Mouse (Mus musculus): ENCODE data around the gene Shkbp1.

Gene Shkbp1

DNA sequence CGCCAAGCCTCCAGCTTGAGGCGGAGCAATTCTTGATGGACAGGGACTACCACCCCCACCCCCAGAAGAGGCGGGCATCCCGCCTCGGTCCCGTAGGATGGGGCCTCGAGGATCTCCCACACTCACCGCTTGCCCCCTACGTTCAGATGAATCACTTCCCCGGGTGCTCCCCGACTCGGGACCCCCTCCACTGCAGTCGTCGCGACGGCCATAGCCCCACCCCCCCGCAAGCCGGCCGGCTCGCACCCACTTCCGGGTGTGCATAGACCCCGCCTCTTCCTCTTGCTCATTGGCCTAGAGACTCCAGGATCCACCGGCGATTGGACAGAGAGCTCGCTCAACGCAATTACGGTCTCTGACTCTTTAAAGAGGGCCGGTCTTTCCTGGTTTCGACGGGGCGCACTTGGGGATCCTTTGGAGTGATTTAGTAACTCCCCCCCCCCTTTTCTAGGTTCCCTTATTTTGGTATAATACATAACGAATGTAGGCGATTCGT is at the start of gene Shkbp1:
Gene Shkbp1, minus strand, starts transcription at position 275 of the 496 bp plus-strand sequence.
- DNase-seq (ENCODE audit: low read depth): peak; percentile 92

DNA sequence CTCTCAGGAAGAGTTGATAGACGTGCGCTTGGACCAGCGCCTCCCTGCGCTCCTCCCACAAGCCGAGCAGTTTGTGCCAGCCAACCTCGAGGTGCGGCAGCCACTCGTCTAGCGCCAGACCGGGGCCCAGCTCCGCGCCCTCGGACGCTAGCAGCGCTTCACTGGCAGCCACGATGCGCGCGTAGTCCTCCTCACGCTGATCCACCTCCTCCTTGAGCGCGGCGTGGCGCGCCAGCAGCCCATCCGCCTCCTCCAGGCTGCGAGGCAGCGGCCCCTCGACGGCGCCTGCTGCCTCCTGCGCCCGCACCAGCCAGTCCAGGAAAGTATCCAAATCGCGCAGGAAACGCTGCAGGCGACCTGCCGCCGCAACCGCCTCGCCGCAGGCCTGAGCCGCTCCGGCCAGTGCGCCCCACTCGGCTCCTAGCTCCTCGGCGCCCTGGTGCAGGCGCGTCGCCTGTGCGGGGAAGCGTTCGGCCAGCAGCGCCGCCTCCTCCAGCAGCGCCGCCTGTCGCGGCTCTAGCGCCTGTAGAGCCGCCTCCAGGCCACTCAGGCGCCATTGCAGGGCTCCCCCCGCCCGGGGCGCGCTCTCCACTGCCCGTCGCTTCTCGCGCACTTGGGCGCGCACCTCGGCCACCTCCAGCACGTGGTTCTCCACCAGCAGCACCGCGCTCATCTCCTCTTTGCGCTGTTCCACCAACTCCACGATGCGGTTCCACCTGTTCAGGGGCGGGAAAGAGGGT is 48.6 kb upstream of the Shkbp1 start:
- no peak for DNase-seq (ENCODE audit: low read depth)

DNA sequence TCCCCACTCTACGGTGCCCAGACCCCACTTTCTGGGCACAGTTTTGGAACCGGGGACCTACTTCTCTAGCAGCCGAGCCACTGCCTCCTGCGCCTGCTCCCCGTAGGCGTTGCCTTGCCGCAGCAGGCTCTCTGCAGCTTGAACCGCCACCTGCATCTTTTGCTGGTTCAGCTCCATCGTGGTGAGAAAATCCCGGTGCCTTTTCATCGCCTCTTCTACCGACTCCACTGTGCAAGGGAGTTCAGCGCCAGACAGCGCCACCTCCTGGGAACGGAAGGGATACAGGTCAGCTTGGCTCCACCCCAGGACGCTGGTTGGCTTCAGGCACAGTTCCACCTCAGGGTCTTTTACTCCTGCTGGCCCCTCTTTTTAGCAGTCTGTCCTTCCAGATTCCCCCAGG is 46.9 kb upstream of the Shkbp1 start:
- peak; percentile 64 for DNase-seq (ENCODE audit: low read depth)

DNA sequence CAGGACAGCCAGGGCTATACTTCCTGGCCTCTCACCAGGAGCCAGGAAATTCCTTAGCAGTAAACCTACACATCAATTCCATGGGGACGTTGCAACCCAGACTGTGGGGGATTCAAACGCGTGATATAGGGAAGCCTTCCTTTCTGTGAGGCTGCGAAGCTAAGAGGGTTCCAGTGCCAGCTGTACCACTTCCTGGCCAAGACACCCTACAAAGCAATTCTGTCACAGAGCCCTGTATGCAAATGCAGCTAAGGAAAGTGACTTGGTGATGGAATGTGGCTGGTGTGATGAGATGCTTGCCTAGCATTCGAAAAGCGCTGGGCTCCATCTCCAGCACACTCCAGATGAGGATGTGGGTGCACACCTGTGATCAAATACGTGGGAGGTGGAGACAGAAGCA is 44.7 kb upstream of the Shkbp1 start:
- DNase-seq (ENCODE audit: low read depth): no peak

DNA sequence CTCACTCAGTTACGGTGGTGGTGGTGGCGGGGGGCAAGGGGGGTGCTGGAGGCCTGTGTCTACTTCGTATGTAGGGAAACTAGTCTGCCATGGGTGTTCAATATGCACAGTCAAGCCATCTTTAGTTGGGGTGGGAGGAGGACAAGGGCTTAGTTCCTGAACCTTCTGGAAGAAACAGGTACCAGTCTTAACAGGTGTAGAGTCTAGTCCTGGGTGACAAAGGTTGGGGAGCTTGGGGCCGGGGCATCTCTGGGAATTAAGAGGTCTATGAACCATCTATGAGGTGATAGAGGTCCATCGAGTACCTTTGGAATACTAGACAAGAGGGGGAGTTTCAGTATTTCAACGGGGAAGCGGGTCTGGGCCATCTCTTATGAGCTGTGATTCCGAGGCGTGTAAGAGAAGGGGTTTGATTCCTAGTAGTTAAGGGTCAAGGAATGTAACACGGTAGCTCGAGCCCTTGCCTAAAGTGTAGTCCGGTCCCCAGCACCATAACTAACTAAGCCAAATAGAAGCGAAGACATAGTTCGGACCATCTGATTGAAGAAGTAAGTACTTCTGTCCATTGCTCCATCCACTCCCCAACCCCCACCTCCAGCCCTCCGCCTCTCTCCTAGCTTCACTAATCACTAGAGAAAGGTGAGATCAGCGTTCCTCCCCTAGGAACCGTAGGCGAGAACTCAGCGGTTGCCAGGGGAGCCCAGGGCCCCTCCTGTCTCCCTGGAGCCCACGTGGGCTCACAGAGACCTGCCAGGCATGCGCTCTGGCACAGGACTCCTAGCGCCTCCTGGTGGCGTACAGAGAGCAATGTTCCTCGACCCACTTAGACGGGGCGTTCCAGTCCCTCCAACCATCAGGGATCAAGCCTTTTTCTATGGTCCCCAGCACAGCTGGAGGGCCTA is 41.5 kb upstream of the Shkbp1 start:
- peak; percentile 75 for DNase-seq (ENCODE audit: low read depth)

DNA sequence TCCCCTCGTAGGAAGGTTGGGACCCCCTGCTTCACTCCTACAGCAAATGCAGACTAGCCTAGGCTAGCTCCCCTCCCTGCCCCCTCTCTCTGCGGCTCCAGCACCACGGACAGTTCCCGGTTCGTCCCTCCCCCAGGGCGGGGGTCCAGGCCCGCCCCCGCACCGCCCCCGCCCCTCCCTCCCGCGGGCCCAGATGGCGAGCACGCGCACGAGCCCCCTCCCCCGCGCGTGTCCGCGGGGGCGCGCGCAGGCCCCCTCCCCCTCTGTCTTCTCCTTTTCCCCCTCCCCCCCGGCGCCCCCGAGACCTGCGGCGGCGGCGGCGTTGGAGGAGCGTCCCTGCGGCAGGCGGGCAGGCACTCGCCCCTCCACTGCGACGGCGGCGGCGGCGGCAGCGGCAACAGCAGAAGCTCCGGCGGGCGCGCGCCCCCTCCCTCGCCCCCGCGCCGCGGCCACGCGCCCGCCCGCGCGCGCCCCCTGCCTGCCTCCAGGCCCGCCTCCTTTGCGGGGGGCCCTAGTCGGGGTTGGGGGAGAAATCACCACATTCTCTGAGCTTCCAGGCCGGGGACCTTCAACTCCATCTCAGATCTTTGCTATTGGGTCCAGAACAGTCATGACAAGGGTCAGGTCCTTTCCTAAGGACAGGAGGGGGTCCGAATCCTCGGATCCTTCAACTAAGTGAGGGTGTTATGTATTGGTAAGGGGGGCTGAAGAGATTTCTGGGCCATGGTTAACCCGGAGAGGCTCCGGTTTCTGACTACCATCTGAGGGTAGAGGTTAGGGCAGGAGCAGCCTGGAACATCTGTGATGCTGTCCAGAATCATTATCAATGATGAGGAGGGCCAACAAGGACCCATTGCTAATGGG is 40.6 kb upstream of the Shkbp1 start:
- DNase-seq (ENCODE audit: low read depth): peak; percentile 10

DNA sequence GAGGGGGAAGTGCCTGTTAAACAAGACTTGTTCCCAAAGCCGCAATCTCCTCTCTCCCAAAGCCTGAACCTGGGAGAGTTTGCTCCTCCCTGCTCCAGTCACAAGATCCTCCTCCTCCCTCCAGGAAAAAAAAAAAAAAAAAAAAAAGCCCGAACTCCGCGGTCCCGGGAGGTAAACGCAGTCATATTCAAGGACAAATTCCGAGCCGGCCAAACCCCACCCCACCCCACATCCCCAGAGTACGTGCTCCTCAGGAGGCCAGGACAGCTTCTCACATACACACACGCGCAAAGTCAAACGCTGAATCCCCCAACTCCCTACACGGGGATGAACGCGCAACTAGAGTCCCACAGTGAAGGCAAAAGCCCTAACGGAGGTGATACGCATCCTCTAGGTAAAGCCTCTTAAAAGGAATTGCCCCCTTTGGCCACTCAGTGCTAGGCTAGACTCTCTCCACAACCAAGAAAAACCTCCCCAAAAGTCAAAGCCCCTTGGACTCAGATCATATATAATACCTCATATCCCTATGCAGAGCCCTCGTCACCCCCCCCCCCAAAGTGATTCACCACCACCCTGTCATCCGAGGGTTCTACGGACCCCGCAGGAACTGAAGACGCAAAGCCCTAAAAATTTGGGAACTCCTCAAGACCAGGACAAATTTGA is 39.8 kb upstream of the Shkbp1 start:
- DNase-seq (ENCODE audit: low read depth): no peak

DNA sequence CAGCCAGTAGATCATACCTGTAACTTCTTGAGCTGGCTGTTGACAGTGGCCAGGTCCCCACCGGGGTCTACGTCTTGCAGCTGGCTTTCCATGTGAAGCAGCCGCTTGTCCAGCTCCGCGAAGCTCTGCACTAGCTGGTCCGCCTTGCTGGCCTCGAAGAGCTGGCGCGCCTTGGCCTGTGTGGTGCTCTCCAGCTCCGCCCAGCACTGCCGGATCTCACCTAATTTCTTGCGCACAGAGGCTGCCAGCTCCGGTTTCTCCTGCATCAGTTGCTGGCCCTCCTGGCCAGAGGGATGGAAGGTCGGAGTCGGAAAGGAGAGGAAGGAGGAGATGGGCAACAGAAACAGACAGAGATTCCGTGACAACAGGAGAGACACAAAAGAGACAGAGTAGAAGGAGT is 35.6 kb upstream of the Shkbp1 start:
- no peak for DNase-seq (ENCODE audit: low read depth)

DNA sequence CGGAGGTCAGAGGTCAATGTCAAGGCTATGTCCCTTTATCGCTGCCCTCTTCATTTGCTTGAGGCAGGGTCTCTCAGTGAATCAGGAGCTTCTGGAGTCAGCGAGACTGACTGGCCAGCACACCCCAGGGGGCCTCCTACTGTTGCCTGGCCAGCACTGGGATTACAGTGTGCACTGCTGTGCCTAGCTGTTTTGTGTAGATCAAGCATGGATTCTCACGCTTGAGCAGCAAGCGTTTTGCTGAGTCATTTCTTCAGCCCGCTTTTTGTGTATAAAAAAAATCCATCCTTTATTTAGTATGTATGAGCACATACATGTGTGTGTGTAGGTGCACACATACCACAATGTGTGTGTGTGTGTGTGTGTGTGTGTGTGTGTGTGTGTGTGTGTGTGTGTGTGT is 33.4 kb upstream of the Shkbp1 start:
- no peak for DNase-seq (ENCODE audit: low read depth)

DNA sequence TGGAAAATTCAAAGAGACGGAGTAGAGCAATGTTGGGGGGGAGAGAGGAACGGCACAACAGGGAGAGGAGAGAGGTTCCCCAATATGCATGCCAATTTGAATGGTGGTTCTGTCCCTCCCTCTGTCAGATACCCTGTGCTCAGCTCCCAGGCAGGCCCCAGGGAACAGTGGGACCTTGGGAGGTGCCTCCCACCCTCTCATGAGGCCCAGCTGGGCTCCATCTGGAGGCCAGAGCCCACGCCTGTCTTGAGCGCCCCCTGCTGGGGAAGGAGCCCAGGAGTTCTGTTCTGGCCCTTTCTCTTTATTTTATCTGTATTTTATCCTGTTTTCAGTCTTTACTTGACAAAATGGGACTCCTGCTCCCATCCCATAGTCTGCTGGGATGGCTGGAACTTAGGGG is 28.9 kb upstream of the Shkbp1 start:
- peak; percentile 77 for DNase-seq (ENCODE audit: low read depth)

DNA sequence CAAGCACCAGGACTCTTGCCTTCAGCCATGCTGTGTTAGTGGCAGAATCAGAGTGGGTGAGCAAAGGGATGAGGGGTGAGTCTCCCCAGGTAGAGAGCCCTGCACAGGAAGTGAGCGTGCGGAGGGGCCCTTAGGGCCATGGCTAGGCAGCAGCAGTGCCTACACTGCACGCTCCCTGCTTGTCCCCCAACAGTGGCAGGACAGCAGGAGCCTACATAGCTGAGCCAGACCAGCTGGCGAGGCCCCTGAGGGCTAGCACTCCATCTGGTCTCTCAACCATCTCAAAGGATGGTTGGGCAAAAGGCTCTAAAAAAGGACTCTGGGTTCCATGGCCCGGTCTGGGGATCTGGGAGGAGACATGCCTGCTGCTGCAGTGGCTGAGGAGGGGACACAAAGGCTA is 28.3 kb upstream of the Shkbp1 start:
- no peak for DNase-seq (ENCODE audit: low read depth)

DNA sequence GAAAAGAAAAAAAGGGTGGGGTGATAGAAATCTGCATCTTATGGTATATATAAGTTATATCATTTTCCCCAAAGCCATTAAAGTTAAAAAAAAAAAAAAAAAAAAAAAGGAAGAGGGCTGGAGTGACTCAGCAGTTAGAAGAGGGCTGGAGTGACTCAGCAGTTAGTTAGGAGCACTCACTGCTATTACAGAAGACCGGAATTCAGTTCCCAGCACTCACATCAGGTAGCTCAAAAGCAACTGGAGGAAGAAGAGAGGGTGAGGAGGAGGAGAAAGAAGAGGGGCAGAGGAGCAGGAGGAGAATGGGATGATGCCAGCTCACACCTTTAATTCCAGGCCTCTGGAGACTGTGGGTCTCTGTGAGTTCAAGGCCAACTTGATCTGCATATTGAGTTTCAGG is 27.4 kb upstream of the Shkbp1 start:
- no peak for DNase-seq (ENCODE audit: low read depth)

DNA sequence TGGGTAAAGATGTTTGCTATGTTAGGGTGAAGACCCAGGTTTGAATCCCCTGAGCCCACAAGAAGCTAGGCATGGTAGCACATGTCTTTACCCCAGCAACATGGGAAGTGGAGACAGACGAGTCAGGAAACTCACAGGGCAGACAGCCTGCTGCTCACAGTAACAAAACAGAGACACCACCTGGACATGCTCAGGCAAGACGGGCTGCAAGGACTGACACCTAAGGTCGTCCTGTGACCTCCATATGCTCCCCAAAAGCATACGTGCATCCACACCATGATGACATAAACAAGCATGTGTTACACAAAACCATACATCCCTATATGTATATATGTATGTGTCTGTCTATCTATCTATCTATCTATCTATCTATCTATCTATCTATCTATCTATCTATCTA is 25.7 kb upstream of the Shkbp1 start:
- no peak for DNase-seq (ENCODE audit: low read depth)

DNA sequence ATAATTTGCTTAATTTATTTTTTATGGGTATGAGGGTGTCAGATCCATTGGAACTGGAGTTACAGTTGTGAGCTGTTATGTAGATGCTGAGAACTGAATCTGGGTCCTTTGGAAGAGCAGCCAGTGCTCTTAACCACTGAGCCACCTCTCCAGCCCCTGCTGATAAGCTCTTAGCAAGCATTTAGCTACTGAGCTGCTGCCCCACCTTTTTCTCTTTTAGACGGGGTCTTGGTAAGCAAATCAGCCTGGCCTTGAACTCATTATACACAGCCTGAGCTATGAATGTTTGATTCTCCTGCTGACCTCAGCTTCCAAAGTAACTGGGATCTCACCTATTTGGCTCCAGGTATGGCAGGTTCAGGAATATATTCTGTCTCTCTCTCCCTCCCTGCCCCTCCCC is 25.2 kb upstream of the Shkbp1 start:
- DNase-seq (ENCODE audit: low read depth): no peak

DNA sequence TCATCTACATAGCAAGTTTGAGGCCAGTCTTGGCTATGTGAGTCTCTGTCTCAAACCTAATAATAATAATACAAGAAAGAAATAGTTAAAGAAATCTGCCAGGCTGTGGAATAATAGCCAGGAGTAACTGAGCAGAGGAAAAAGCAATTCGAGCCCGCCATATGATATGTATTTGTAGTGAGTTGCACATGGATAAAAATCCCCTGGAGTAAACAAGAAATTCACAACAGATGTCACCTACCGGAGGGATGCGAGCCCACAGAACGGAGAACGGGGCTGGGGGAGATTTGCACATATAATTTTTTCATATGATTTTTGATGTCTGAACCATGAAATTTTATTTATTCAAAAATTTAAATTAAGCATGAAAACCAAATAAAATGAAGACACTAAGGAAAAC is 24.0 kb upstream of the Shkbp1 start:
- DNase-seq (ENCODE audit: low read depth): no peak

DNA sequence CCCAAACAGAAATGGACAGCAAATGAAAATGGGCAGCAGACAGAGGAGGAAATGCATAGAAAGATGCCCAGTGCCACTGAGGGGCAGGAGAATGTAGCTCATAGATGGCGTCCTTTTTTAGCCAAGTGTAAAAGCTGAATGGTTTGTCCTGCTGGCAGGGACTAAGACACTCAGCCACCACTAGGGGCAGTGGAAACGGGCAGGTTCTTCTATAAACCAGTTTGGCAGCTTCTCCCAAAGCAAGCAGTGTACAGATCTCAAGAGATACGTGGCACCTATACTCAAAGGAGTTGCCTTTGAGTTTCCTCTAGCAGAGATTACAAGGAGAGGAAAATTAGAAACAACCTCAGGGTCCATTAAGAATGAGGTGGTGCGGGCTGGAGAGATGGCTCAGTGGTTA is 22.6 kb upstream of the Shkbp1 start:
- DNase-seq (ENCODE audit: low read depth): peak; percentile 28

DNA sequence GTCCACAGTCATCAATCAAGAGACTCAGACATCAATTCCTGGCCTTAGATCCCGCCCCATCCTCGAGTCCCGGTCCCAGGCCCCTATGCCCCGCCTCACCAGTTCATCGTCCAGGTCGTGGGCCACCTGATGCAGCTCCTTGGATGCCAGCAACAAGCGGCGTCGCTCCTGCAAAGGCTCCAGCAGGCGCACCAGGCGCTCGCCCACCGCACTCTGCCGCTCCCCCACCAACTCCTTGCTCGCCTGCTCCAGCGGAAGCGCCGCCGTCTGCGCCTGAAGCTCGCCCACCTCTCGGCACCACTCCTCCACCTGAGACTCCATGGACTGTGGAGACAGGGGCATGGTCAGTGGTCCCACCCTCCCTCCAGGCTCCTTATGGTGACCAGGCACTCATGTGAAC is 19.5 kb upstream of the Shkbp1 start:
- no peak for DNase-seq (ENCODE audit: low read depth)

DNA sequence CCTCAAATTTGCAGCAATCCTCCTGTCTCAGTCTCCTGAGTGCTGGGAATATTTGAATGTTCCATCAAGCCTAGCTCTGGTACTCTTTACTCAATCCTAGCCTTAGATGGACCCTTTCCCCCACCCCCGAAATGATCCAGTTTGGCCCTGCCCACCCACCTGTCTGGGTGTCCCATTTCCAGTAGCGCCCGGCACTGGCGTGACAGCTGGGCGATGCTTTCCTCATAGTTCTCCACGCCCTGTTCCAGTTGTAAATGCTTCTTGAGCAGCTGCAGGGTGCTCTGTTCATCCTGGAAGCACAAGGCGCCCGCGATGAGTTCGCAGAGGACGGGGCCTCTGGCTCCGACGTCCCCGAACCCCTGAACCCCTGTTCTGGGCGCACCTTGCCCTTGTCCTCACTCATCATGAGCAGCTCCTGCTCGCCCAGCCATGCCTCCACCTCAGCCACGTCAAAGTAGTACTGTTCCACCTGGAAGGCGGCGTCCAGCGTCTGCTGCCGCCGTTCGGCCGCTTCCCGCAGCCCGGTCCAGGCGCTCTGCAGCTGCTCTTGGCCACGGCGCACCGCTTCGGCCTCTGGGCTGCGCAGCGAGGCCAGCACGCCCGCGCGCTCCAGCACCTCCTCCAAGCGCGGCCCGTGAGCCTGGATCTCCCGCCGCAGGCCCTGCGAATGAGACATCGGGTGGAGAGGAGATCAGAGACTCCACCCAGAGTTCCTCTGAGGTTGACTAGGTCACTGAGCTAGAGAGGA is 16.1 kb upstream of the Shkbp1 start:
- no peak for DNase-seq (ENCODE audit: low read depth)

DNA sequence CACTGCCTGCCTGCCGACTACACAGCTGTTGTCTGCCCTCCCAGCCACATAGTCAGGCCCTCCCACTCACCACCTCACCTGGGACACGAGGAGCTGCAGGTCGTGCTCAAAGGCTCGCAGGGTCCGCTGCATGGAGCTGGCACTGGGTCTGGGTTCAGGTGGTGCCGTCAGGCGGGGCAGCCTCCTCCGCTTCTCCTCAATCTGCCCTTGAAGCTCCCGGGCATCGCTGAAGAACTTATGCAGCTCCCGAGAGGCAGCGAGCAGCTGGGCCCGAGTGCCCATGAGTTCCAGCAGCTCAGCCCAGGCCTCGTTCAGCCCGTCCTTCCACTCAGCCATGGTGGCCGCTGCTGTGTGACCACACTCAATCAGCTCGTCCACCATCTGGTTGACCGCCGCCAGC is 13.3 kb upstream of the Shkbp1 start:
- no peak for DNase-seq (ENCODE audit: low read depth)

DNA sequence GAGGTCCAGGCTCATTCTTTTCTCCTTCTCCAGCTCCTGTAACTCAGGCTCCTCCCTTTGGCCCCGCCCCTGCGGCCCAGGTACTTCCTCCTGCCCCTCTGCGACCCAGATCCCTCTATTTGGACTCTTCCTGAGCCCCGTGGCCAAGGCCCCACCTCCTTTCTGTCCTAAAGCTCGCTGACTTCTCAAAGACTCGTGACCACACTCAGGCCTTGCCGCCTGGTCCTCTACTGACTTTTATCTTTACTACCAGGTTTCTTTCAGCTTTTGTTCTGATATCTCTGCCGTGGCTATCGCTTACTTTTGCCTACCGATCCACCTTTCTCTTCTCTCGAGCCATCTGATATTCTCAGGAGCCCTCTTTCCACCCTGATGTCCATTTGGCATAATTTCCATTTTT is 12.2 kb upstream of the Shkbp1 start:
- DNase-seq (ENCODE audit: low read depth): no peak
